Mouse (Mus musculus) mesoderm, embryonic 11.5 days (tissue): ENCODE data around the gene Gm45337.
A peak's percentile ranks its signal among the peaks of the same experiment; 100 is the strongest.
"Not testable (repeated sequence)": the region's sequence is repeated elsewhere in the genome, so short reads cannot be mapped to it uniquely, and the experiment has no call there.

Experiments
- DNase-seq: peaks from one replicate; pipeline ENCODE4 v3.0.0-alpha.2; 2012; ENCODE audit warnings: low read depth, low spot score

The Gm45337 gene

GRCm38 (mm10) chr7:142144507-142144906 is at the start of gene Gm45337:
Gm45337 (minus strand) TSS chr7:142144607.
- DNase-seq, result no peak

- DNase-seq, result no peak
These were observed 45.9 kb upstream of the Gm45337 start, which contains the start of gene Gm10153 for GRCm38 (mm10) chr7:142190289-142190688. Gm10153 (minus strand) TSS chr7:142190389.

GRCm38 (mm10) chr7:142188156-142188555 is 43.7 kb upstream of the Gm45337 start:
- DNase-seq, result no peak

GRCm38 (mm10) chr7:142181021-142181420 is 36.6 kb upstream of the Gm45337 start:
- no peak for DNase-seq

GRCm38 (mm10) chr7:142178685-142179084 is 34.3 kb upstream of the Gm45337 start:
- DNase-seq, result no peak

- not testable (repeated sequence) for DNase-seq
These were observed 31.5 kb upstream of the Gm45337 start, which contains the start of gene Krtap5-2 for GRCm38 (mm10) chr7:142175905-142176304. Krtap5-2 (minus strand) TSS chr7:142176005.

- peak; percentile 34 for DNase-seq
These were observed 25.4 kb upstream of the Gm45337 start for GRCm38 (mm10) chr7:142169836-142170235.

GRCm38 (mm10) chr7:142165639-142166038 is 21.2 kb upstream of the Gm45337 start, which contains the start of gene Gm4553:
Gm4553 (minus strand) TSS chr7:142165739.
- DNase-seq, result not testable (repeated sequence)

GRCm38 (mm10) chr7:142159366-142159765 is 15.0 kb upstream of the Gm45337 start:
- DNase-seq, result no peak

GRCm38 (mm10) chr7:142157013-142157412 is 12.6 kb upstream of the Gm45337 start, which contains the start of gene Gm29735:
Gm29735 (minus strand) TSS chr7:142157113.
- DNase-seq, result not testable (repeated sequence)

GRCm38 (mm10) chr7:142155308-142155707 is 10.9 kb upstream of the Gm45337 start:
- no peak for DNase-seq

- DNase-seq, result no peak
These were observed 7.8 kb upstream of the Gm45337 start for GRCm38 (mm10) chr7:142152191-142152590.

GRCm38 (mm10) chr7:142148633-142149032 is 4.2 kb upstream of the Gm45337 start:
- DNase-seq, result no peak

GRCm38 (mm10) chr7:142146033-142146432 is 1.6 kb upstream of the Gm45337 start:
- DNase-seq, result peak; percentile 66

- no peak for DNase-seq
These were observed 1.1 kb upstream of the Gm45337 start for GRCm38 (mm10) chr7:142145413-142145940.

GRCm38 (mm10) chr7:142143506-142144010 is 849 bp downstream of the Gm45337 start:
- DNase-seq, result not testable (repeated sequence)

- DNase-seq, result no peak
These were observed 3.7 kb downstream of the Gm45337 start for GRCm38 (mm10) chr7:142140696-142141095.

GRCm38 (mm10) chr7:142135934-142136333 is 8.5 kb downstream of the Gm45337 start, which contains the start of gene Gm39115:
Gm39115 (minus strand) TSS chr7:142136034.
- not testable (repeated sequence) for DNase-seq

- peak; percentile 11 for DNase-seq
These were observed 10.0 kb downstream of the Gm45337 start for GRCm38 (mm10) chr7:142134206-142134995.

GRCm38 (mm10) chr7:142128843-142129242 is 15.6 kb downstream of the Gm45337 start:
- no peak for DNase-seq

GRCm38 (mm10) chr7:142120629-142121028 is 23.8 kb downstream of the Gm45337 start, which contains the start of gene Gm45618:
Gm45618 (minus strand) TSS chr7:142120729.
- not testable (repeated sequence) for DNase-seq

GRCm38 (mm10) chr7:142119632-142120031 is 24.8 kb downstream of the Gm45337 start:
- DNase-seq, result peak; percentile 19
